Mouse (Mus musculus) gonadal fat pad, adult 2 months (tissue): ENCODE results near the gene Col4a2. TPM values are rescaled to one million over a fixed set of nuclear protein-coding genes. Genes with fewer than 3 reads are reported as not detected.

Experiments
- DNase-seq: peaks from one replicate; pipeline ENCODE4 v3.0.0-alpha.2; 2012; ENCODE audit warnings: low read depth
- polyA plus RNA-seq: library from polyadenylated mRNA; depleted of rRNA; stranded (reverse); fragments of >200 nt; gene quantifications from 2 replicates; pipeline ENCODE4 v1.2.3, GENCODE M21; 2012

Gene Col4a2
- polyA plus RNA-seq, 1 experiment = 239 TPM

GRCm38 (mm10) chr8:11296282-11296943, 16.2 kb upstream of the Col4a2 start:
- DNase-seq = no peak

GRCm38 (mm10) chr8:11297141-11297838, 15.3 kb upstream of the Col4a2 start:
- DNase-seq = no peak

- no peak for DNase-seq
Measured at GRCm38 (mm10) chr8:11298531-11299316, 13.9 kb upstream of the Col4a2 start.

GRCm38 (mm10) chr8:11299317-11299602, 13.3 kb upstream of the Col4a2 start:
- DNase-seq = no peak

- no peak for DNase-seq
Measured at GRCm38 (mm10) chr8:11300436-11300835, 12.2 kb upstream of the Col4a2 start.

- DNase-seq = no peak
Measured at GRCm38 (mm10) chr8:11304027-11304601, 8.5 kb upstream of the Col4a2 start.

- no peak for DNase-seq
Measured at GRCm38 (mm10) chr8:11305539-11305938, 7.1 kb upstream of the Col4a2 start.

GRCm38 (mm10) chr8:11307451-11307850, 5.2 kb upstream of the Col4a2 start:
- no peak for DNase-seq

GRCm38 (mm10) chr8:11308570-11308998, 4.0 kb upstream of the Col4a2 start:
- no peak for DNase-seq

GRCm38 (mm10) chr8:11309226-11309625, 3.4 kb upstream of the Col4a2 start:
- no peak for DNase-seq

- DNase-seq = no peak
Measured at GRCm38 (mm10) chr8:11310049-11310448, 2.6 kb upstream of the Col4a2 start.

- no peak for DNase-seq
Measured at GRCm38 (mm10) chr8:11311681-11312348, 790 bp upstream of the Col4a2 start.

- DNase-seq = no peak
Measured at GRCm38 (mm10) chr8:11313176-11314111, 839 bp downstream of the Col4a2 start.

- DNase-seq = no peak
Measured at GRCm38 (mm10) chr8:11314613-11315012, 2.0 kb downstream of the Col4a2 start.

GRCm38 (mm10) chr8:11315179-11315943, 2.8 kb downstream of the Col4a2 start:
- DNase-seq = no peak

GRCm38 (mm10) chr8:11316118-11316517, 3.5 kb downstream of the Col4a2 start:
- DNase-seq = no peak

GRCm38 (mm10) chr8:11319405-11319804, 6.8 kb downstream of the Col4a2 start:
- DNase-seq = no peak

GRCm38 (mm10) chr8:11321841-11322240, 9.2 kb downstream of the Col4a2 start:
- DNase-seq = no peak

GRCm38 (mm10) chr8:11322724-11323585, 10.3 kb downstream of the Col4a2 start:
- DNase-seq = no peak
